Mouse (Mus musculus) lung, postnatal 0 days (tissue): ENCODE results near the gene Cntnap2. TPM values are rescaled to one million over a fixed set of nuclear protein-coding genes. Genes with fewer than 3 reads are reported as not detected.

Experiments
- ATAC-seq: fragments of 200-750 bp; cut with Nextera tagmentation; 2 replicates; pipeline ENCODE4 v1.8.0; 2017; ENCODE audit warnings: moderate library complexity
- DNase-seq: peaks from one replicate; pipeline ENCODE4 v3.0.0-alpha.2; 2016; ENCODE audit warnings: low spot score
- H3K27ac ChIP-seq: fragments of 300-500 bp; sonication (generic); 2 replicates; pipeline ENCODE4 v1.5.1; 2014; ENCODE audit warnings: antibody characterized with exemption, mild to moderate bottlenecking, low read length, mixed read lengths
- H3K27me3 ChIP-seq: fragments of 300-500 bp; sonication (generic); replicated peaks from 2 replicates; pipeline ENCODE4 v1.6.1; 2014; ENCODE audit warnings: low read length, mixed read lengths; ENCODE audit not compliant: insufficient read depth
- H3K36me3 ChIP-seq: fragments of 300-500 bp; sonication (generic); 2 replicates; pipeline ENCODE4 v1.6.1; 2014; ENCODE audit warnings: low read length, mixed read lengths; ENCODE audit not compliant: insufficient read depth
- H3K4me1 ChIP-seq: fragments of 300-500 bp; sonication (generic); 2 replicates; pipeline ENCODE4 v1.6.1; 2014; ENCODE audit warnings: antibody characterized with exemption, low read depth, low read length, mixed read lengths; ENCODE audit not compliant: insufficient read depth
- H3K4me2 ChIP-seq: fragments of 300-500 bp; sonication (generic); replicated peaks from 2 replicates; pipeline ENCODE4 v1.6.1; 2014; ENCODE audit warnings: low read depth, mild to moderate bottlenecking, low read length, moderate library complexity, mixed read lengths
- H3K4me3 ChIP-seq: fragments of 300-500 bp; sonication (generic); 2 replicates; pipeline ENCODE4 v1.5.1; 2014; ENCODE audit warnings: low read depth, low read length
- H3K9ac ChIP-seq: fragments of 300-500 bp; sonication (generic); replicated peaks from 2 replicates; pipeline ENCODE4 v1.6.1; 2014; ENCODE audit warnings: low read depth, mild to moderate bottlenecking
- H3K9me3 ChIP-seq: fragments of 300-500 bp; sonication (generic); 2 replicates; pipeline ENCODE4 v1.6.1; 2016; ENCODE audit warnings: low read length, mixed read lengths
- CTCF ChIP-seq: IDR thresholded peaks from 2 replicates; pipeline ENCODE4 v1.5.1; 2016; ENCODE audit warnings: antibody characterized with exemption, mild to moderate bottlenecking
- EP300 ChIP-seq: IDR thresholded peaks from 2 replicates; pipeline ENCODE4 v1.6.1; 2016; ENCODE audit warnings: antibody characterized with exemption, mild to moderate bottlenecking, control low read depth
- WGBS: fragments of 180-500 bp; shearing (Covaris S2); extraction: QIAGEN DNeasy Blood & Tissue Kit; methylation state at CpG from one replicate; pipeline ENCODE4 v1.1.7; 2014; 5-methylcytosine and 5-hydroxymethylcytosine counted together
- polyA plus RNA-seq: library from polyadenylated mRNA; unstranded; fragments of >200 nt; fragmentation: Nextera tagmentation; extraction: Ambion mirVana; gene quantifications from 2 replicates; pipeline ENCODE4 v1.2.1, GENCODE M21; 2015

The Cntnap2 gene
- polyA plus RNA-seq, 1 experiment from 2014 or later, result 0.10 TPM

GRCm38 (mm10) chr6:47014886-47015586, 1955.9 kb downstream of the Cntnap2 start:
- 56% methylated on average over 1 of the region's 1 CpGs for WGBS
- no peak overlapping the region for H3K9ac ChIP-seq
- H3K4me1 ChIP-seq, result no peaks in the 10 kb centered on the region
- no peaks in the 10 kb centered on the region for H3K36me3 ChIP-seq
- ATAC-seq (no peak), DNase-seq (no peak)
- TF ChIP-seq EP300, result no peak
- no peak for TF ChIP-seq CTCF
- H3K27ac ChIP-seq, result no peak overlapping the region
- H3K9me3 ChIP-seq, result no peaks in the 10 kb centered on the region
- H3K4me3 ChIP-seq, result no peak overlapping the region
- H3K27me3 ChIP-seq, result no peaks in the 10 kb centered on the region
- no peak overlapping the region for H3K4me2 ChIP-seq

DNA sequence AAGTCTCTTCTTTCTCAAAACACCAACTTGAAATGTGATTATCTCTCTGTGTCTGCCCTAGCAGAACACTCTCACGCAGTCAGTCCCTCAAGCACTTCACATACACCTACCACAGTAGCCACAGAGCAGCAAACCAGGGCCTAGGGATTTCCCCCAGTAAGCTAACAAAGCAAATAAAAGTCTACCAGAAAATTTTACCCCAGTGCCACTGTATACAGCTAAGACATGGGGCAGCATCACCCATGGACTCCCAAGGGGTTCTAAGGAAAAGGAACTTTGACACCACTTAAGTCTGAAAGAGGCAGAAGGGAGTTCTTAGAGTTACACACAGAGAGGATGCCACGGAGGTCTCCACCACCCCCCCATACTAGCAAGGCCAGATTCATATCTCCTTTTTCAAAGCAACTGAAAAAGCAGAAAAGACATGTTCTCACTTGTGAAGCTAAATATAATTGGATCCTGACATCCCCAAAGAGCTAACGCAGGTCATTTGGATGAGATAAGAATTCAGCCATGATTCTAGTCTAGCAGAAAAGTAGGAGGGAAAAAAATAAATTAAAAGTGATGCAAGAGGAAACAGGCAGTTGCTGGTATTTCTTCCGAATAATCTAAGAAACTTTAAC, 1967.0 kb downstream of the Cntnap2 start:
- TF ChIP-seq CTCF (no peak), EP300 (no peak)
- ATAC-seq, result no peak

GRCm38 (mm10) chr6:47031362-47031761, 1972.2 kb downstream of the Cntnap2 start:
- Histone ChIP-seq H3K27me3 (no peaks in the 10 kb centered on the region), H3K9me3 (no peaks in the 10 kb centered on the region), H3K27ac (no peak overlapping the region), H3K9ac (no peak overlapping the region), H3K4me3 (no peak overlapping the region), H3K4me1 (no peaks in the 10 kb centered on the region), H3K36me3 (no peaks in the 10 kb centered on the region), H3K4me2 (no peak overlapping the region)
- 51% methylated on average over 2 of the region's 2 CpGs for WGBS
- no peak for TF ChIP-seq EP300
- no peak for TF ChIP-seq CTCF
- DNase-seq, result no peak
- no peak for ATAC-seq

More for the DNA sequence above, 1967.0 kb downstream of the Cntnap2 start:
- no peak overlapping the region for H3K4me2 ChIP-seq
- H3K9me3 ChIP-seq, result no peaks in the 10 kb centered on the region
- no peaks in the 10 kb centered on the region for H3K4me1 ChIP-seq
- no peak overlapping the region for H3K4me3 ChIP-seq
- no peak overlapping the region for H3K9ac ChIP-seq
- DNase-seq, result no peak
- no peaks in the 10 kb centered on the region for H3K36me3 ChIP-seq
- H3K27me3 ChIP-seq, result no peaks in the 10 kb centered on the region
- WGBS, result 60% methylated on average over 4 of the region's 4 CpGs
- H3K27ac ChIP-seq, result no peak overlapping the region

DNA sequence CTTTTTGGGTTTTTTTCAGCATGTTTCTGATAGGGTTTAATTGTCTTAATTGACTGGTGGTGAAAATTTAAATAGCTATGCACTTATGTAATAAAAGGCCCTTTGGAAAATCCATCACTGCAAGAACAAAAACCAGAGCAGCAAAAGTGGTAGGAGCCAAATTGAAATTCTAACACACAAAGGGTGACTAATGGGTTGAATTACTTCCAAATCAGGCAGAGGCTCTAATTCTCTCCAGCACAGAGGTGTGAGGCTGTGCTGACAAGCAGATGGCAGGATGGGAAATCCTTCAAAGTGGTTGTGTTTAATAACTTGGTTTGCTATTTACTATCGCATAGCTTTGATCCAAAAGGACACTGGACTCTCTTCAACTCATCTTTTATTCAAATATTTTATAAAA, 1983.4 kb downstream of the Cntnap2 start:
- H3K9me3 ChIP-seq, result no peaks in the 10 kb centered on the region
- H3K36me3 ChIP-seq, result no peaks in the 10 kb centered on the region
- no peak for ATAC-seq
- no peak overlapping the region for H3K4me2 ChIP-seq
- no peaks in the 10 kb centered on the region for H3K4me1 ChIP-seq
- H3K27ac ChIP-seq, result no peak overlapping the region
- no peak overlapping the region for H3K4me3 ChIP-seq
- no peak overlapping the region for H3K9ac ChIP-seq
- no peaks in the 10 kb centered on the region for H3K27me3 ChIP-seq
- DNase-seq, result no peak
- WGBS, result 70% methylated on average over 1 of the region's 1 CpGs
- no peak for TF ChIP-seq CTCF
- TF ChIP-seq EP300, result no peak

GRCm38 (mm10) chr6:47043586-47043985, 1984.4 kb downstream of the Cntnap2 start:
- H3K4me3 ChIP-seq, result no peak overlapping the region
- no peak overlapping the region for H3K4me2 ChIP-seq
- no peaks in the 10 kb centered on the region for H3K36me3 ChIP-seq
- WGBS, result 86% methylated on average over 1 of the region's 1 CpGs
- no peaks in the 10 kb centered on the region for H3K9me3 ChIP-seq
- H3K27me3 ChIP-seq, result no peaks in the 10 kb centered on the region
- no peak overlapping the region for H3K9ac ChIP-seq
- TF ChIP-seq EP300, result no peak
- TF ChIP-seq CTCF, result no peak
- no peak for DNase-seq
- no peak overlapping the region for H3K27ac ChIP-seq
- H3K4me1 ChIP-seq, result no peaks in the 10 kb centered on the region
- ATAC-seq, result no peak

- no peak overlapping the region for H3K9ac ChIP-seq
- H3K27me3 ChIP-seq, result no peaks in the 10 kb centered on the region
- ATAC-seq (no peak), DNase-seq (no peak)
- no peaks in the 10 kb centered on the region for H3K36me3 ChIP-seq
- 2% methylated on average over 45 of the region's 46 CpGs for WGBS
- TF ChIP-seq CTCF (no peak), EP300 (no peak)
- H3K4me2 ChIP-seq, result peak overlapping the region; percentile 53
- peak overlapping the region; percentile 20; the same call in 1 of the 2 replicates for H3K4me3 ChIP-seq
- H3K9me3 ChIP-seq, result no peaks in the 10 kb centered on the region
- no peak overlapping the region for H3K27ac ChIP-seq
- no peaks in the 10 kb centered on the region for H3K4me1 ChIP-seq
These were observed 1985.4 kb downstream of the Cntnap2 start for GRCm38 (mm10) chr6:47044385-47045200.
